Mouse (Mus musculus) liver, adult 2 months (tissue): Measurements from ENCODE around the gene Fstl5. TPM values are rescaled to one million over a fixed set of nuclear protein-coding genes. Genes with fewer than 3 reads are reported as not detected.

ENCODE experiments used
- DNase-seq: peaks from one replicate; pipeline ENCODE4 v3.0.0-alpha.2; 2011; ENCODE audit warnings: low read depth, low spot score; ENCODE audit errors: extremely low read depth
- H3K27ac ChIP-seq: fragments of 200-500 bp; replicated peaks from 2 replicates; pipeline ENCODE4 v1.5.1; 2012; ENCODE audit warnings: low read depth, mild to moderate bottlenecking, control low read depth, inconsistent platforms, low read length; ENCODE audit not compliant: insufficient read depth
- H3K27me3 ChIP-seq: fragments of 200-500 bp; 2 replicates; pipeline ENCODE4 v1.6.1; 2012; ENCODE audit warnings: mild to moderate bottlenecking, moderate library complexity, low read length, inconsistent platforms; ENCODE audit not compliant: control insufficient read depth, insufficient read depth
- H3K36me3 ChIP-seq: fragments of 200-500 bp; 2 replicates; pipeline ENCODE4 v1.6.1; 2012; ENCODE audit warnings: low read length, inconsistent platforms; ENCODE audit not compliant: control insufficient read depth, insufficient read depth
- H3K4me1 ChIP-seq: fragments of 200-500 bp; 2 replicates; pipeline ENCODE4 v1.6.1; 2011; ENCODE audit warnings: low read length; ENCODE audit not compliant: control insufficient read depth, insufficient read depth
- H3K4me3 ChIP-seq: fragments of 200-500 bp; 2 replicates; pipeline ENCODE4 v1.5.1; 2011; ENCODE audit warnings: low read depth, mild to moderate bottlenecking, control low read depth, low read length, moderate library complexity; ENCODE audit not compliant: insufficient read depth
- H3K79me2 ChIP-seq: fragments of 200-500 bp; 2 replicates; pipeline ENCODE4 v1.6.1; 2012; ENCODE audit warnings: inconsistent platforms, mild to moderate bottlenecking, low read length, moderate library complexity; ENCODE audit not compliant: control insufficient read depth, insufficient read depth
- H3K9ac ChIP-seq: fragments of 200-500 bp; 2 replicates; pipeline ENCODE4 v1.6.1; 2012; ENCODE audit warnings: low read depth, mild to moderate bottlenecking, control low read depth, inconsistent platforms, low read length
- CTCF ChIP-seq: fragments of 200-500 bp; IDR thresholded peaks from 2 replicates; pipeline ENCODE4 v1.5.1; 2011; ENCODE audit warnings: low read depth, low read length, control low read depth
- POLR2A ChIP-seq: fragments of 200-500 bp; IDR thresholded peaks from 2 replicates; pipeline ENCODE4 v1.6.1; 2011; ENCODE audit warnings: low read length, control low read depth; ENCODE audit not compliant: insufficient read depth; ENCODE audit errors: extremely low read depth
- WGBS: fragments of 180-500 bp; shearing (Covaris S2); methylation state at CpG from one replicate; pipeline ENCODE4 v1.1.7; 2018; 5-methylcytosine and 5-hydroxymethylcytosine counted together
- polyA plus RNA-seq: library from polyadenylated mRNA; depleted of rRNA; stranded (reverse); fragments of >200 nt; gene quantifications from 2 replicates; pipeline ENCODE4 v1.2.3, GENCODE M21; 2012; rRNA removed
- total RNA-seq: library from RNA; depleted of rRNA; stranded (reverse); fragments of >200 nt; gene quantifications from 2 replicates; pipeline ENCODE4 v1.2.3, GENCODE M21; 2014; rRNA removed

The Fstl5 gene
- total and polyA plus RNA-seq, 2 experiments = not detected

DNA sequence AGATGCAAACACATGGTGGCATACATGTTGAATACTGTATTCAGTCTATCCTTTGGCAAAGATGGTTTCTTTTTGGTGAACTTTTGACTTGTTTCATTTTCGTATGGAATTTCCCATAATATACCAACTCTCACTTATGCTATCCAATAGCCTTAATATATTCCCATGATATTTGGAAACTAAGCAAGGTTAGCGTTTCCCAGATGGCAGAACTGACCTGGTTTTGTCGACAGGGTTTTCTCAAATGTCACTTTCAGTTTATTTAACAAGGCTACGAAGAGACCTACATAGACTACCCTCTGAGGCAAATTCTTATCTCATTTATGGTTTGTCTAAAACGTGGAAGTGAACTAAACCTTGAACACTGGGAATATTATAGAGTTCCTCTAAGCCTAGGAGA lies 596.8 kb downstream of the Fstl5 start:
- Histone ChIP-seq H3K9ac (no peak overlapping the region), H3K4me3 (no peak overlapping the region), H3K36me3 (no peaks in the 10 kb centered on the region), H3K27me3 (no peaks in the 10 kb centered on the region), H3K79me2 (no peaks in the 10 kb centered on the region), H3K27ac (no peak overlapping the region), H3K4me1 (no peaks in the 10 kb centered on the region)
- DNase-seq = no peak
- WGBS = 63% methylated on average over 5 of the region's 5 CpGs
- no peak for TF ChIP-seq POLR2A
- TF ChIP-seq CTCF = no peak

DNA sequence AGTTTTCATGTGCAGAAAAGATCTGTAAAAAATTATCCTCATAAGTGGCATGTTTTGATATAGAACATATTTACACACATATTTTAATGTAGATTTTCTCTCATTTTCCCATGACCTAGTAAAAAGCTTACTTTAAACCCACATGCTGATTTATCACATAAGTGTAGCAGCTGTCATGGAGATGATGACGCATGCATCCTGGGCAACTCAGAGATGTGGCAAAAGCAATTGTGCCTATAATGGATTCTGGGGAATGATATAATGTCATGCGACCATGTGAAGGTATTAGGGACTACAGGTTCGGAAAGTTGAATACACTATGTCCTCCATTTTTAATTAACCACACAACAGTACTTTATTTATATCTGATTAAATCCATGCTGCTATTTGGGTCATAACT lies 601.9 kb downstream of the Fstl5 start:
- Histone ChIP-seq H3K27ac (no peak overlapping the region), H3K27me3 (no peaks in the 10 kb centered on the region), H3K79me2 (no peaks in the 10 kb centered on the region), H3K4me3 (no peak overlapping the region), H3K9ac (no peak overlapping the region), H3K4me1 (no peaks in the 10 kb centered on the region), H3K36me3 (no peaks in the 10 kb centered on the region)
- TF ChIP-seq CTCF (no peak), POLR2A (no peak)
- WGBS = 88% methylated on average over 3 of the region's 3 CpGs
- DNase-seq = no peak

DNA sequence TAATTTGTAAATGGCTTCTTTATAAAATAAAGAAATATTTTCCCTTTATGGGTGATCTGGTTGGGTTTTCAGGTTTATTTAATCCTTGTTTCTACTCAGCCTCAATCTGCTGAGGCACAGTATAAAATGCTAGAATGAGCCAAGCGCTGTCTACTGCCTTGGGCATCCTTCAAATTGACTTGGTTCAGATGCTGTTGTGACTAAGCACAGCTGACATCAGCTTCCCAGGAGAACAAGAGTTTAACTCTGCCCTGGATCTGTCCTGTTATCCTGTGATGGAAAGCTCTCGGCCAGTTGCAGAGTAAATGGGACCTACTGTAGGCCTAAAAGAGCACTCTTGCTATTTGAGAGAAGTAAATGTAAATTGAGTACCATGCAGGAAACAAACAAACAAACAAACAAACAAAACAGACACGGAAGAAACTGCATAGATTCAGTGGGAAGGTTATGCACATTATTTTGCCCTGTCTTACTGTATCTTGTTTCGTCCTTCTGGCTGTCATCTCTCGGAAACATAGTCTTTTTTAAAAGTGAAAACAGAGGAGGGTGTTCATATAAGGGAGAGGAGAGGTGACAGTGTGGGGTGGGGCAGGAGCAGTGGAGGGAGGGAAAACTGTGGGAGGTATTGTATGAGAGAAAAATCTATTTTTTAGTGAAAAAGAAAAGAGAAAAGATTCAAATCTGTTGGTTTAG lies 605.9 kb downstream of the Fstl5 start:
- H3K36me3 ChIP-seq = no peaks in the 10 kb centered on the region
- H3K4me3 ChIP-seq = no peak overlapping the region
- no peaks in the 10 kb centered on the region for H3K4me1 ChIP-seq
- 75% methylated on average over 5 of the region's 5 CpGs for WGBS
- DNase-seq = no peak
- TF ChIP-seq POLR2A = no peak
- no peak for TF ChIP-seq CTCF
- H3K27ac ChIP-seq = no peak overlapping the region
- no peaks in the 10 kb centered on the region for H3K27me3 ChIP-seq
- H3K9ac ChIP-seq = no peak overlapping the region
- H3K79me2 ChIP-seq = no peaks in the 10 kb centered on the region

DNA sequence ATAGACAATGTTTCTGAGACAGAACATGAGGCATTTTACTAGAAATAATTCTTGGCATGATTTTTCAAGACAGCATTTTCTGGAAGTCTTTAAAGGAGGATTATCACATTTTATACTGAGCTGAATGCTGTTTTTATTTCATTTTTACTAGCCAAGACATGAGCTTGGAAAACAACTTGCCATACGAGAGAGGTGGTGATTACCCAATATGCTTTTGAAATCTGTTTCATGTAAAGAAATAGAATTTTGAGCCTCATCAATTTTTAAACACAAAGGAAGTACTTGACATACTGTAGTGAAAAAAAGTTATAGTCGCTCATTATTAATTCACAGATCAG lies 606.4 kb downstream of the Fstl5 start:
- Histone ChIP-seq H3K9ac (no peak overlapping the region), H3K36me3 (no peaks in the 10 kb centered on the region), H3K79me2 (no peaks in the 10 kb centered on the region), H3K4me3 (no peak overlapping the region), H3K27me3 (no peaks in the 10 kb centered on the region), H3K27ac (no peak overlapping the region), H3K4me1 (no peaks in the 10 kb centered on the region)
- TF ChIP-seq CTCF (no peak), POLR2A (no peak)
- no peak for DNase-seq
- WGBS = 78% methylated on average over 2 of the region's 2 CpGs

DNA sequence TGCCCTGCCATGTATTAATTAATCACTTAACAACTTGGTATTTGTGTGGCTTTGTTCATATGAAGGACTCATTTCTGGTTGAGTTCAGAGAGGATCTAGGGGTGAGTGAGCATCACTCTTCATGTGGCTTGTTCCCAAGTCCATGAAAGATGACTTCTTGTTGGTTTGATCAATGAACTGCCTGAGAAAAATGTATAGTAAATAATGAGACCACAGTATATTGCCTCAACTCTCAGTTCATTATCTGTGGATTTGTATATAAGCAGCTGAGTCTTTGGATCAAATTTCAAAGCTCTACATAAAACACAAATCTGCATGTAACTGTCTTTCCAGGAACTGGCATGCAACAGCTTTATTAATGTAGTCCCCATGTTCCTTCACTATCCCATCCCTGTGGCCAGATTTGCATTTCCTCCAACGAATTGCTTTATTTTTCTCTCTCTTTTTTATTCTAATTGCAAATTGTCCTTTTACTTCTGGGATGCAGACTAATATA lies 623.1 kb downstream of the Fstl5 start:
- no peaks in the 10 kb centered on the region for H3K36me3 ChIP-seq
- WGBS = 40% methylated on average over 1 of the region's 1 CpGs
- no peak for DNase-seq

DNA sequence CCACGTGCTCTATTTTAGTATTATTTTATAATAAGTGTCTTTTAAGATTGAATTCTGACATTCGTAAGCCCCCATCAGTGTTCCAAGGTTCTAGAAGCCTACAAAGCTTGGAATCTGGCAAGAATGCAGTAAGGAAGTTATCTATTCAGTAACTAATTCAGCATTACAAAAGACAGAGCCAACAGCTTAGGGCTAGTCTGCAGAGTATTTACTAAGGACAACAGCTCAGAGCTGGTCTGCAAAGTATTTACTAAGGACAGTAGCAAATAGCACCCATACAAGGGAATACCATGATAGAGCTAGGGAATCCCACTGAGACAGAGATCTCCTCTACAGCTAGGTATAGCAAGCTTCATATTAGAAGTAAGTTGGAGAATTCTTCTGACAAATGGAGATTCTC lies 665.2 kb downstream of the Fstl5 start:
- no peaks in the 10 kb centered on the region for H3K79me2 ChIP-seq
- no peak overlapping the region for H3K4me3 ChIP-seq
- no peaks in the 10 kb centered on the region for H3K27me3 ChIP-seq
- no peak overlapping the region for H3K9ac ChIP-seq
- no peaks in the 10 kb centered on the region for H3K4me1 ChIP-seq
- no peak for TF ChIP-seq CTCF
- no peak for TF ChIP-seq POLR2A
- no peak for DNase-seq
- H3K27ac ChIP-seq = no peak overlapping the region
- 79% methylated on average over 2 of the region's 2 CpGs for WGBS
- H3K36me3 ChIP-seq = no peaks in the 10 kb centered on the region

More for the DNA sequence above, 623.1 kb downstream of the Fstl5 start:
- TF ChIP-seq CTCF (no peak), POLR2A (no peak)
- Histone ChIP-seq H3K27ac (no peak overlapping the region), H3K4me1 (no peaks in the 10 kb centered on the region), H3K27me3 (no peaks in the 10 kb centered on the region), H3K79me2 (no peaks in the 10 kb centered on the region), H3K4me3 (no peak overlapping the region), H3K9ac (no peak overlapping the region)

Other genes starting within 250 kb of the Fstl5 start
- 53.7 and 59.5 TPM in 2 replicates for gene Golim4, start 117.3 kb upstream of the Fstl5 start, total RNA-seq
- 26.3 and 28.9 TPM in 2 replicates for gene Golim4, start 117.3 kb upstream of the Fstl5 start, polyA plus RNA-seq